Mouse (Mus musculus) testis, adult 2 months (tissue): ENCODE measurements at regions not wholly inside any gene's neighbourhood (a gene's known extent, or its start where the extent isn't known, plus 50 kb on each side); places are given as distances from the start of the nearest gene placed in this dataset.

Experiments used
- H3K27ac ChIP-seq: fragments of 200-500 bp; 2 replicates; pipeline ENCODE4 v1.5.1; 2012; ENCODE audit warnings: low read depth, low read length; ENCODE audit not compliant: control insufficient read depth, insufficient read depth
- H3K27me3 ChIP-seq: fragments of 200-500 bp; 2 replicates; pipeline ENCODE4 v1.6.1; 2012; ENCODE audit warnings: mild to moderate bottlenecking, low read length, moderate library complexity; ENCODE audit not compliant: control insufficient read depth, insufficient read depth
- H3K36me3 ChIP-seq: fragments of 200-500 bp; 2 replicates; pipeline ENCODE4 v1.6.1; 2012; ENCODE audit warnings: mild to moderate bottlenecking, low read length; ENCODE audit not compliant: control insufficient read depth, insufficient read depth
- H3K4me1 ChIP-seq: fragments of 200-500 bp; 2 replicates; pipeline ENCODE4 v1.6.1; 2012; ENCODE audit warnings: low read length; ENCODE audit not compliant: control insufficient read depth, insufficient read depth
- H3K4me3 ChIP-seq: fragments of 200-500 bp; 2 replicates; pipeline ENCODE4 v1.5.1; 2012; ENCODE audit warnings: low read depth, mild to moderate bottlenecking, low read length, moderate library complexity, mixed read lengths; ENCODE audit not compliant: control insufficient read depth
- CTCF ChIP-seq: fragments of 200-500 bp; IDR thresholded peaks from 2 replicates; pipeline ENCODE4 v1.5.1; 2012; ENCODE audit warnings: low read depth, mild to moderate bottlenecking, inconsistent platforms, low read length, moderate library complexity; ENCODE audit not compliant: control insufficient read depth, insufficient read depth, insufficient replicate concordance
- POLR2A ChIP-seq: fragments of 200-500 bp; IDR thresholded peaks from 2 replicates; pipeline ENCODE4 v1.6.1; 2012; ENCODE audit warnings: low read depth, mild to moderate bottlenecking, inconsistent platforms, low read length, moderate library complexity; ENCODE audit not compliant: control insufficient read depth

GRCm38 (mm10) chr10:19154041-19154440, 138.6 kb upstream of the Tnfaip3 start:
- no peaks in the 10 kb centered on the region for H3K36me3 ChIP-seq
- TF ChIP-seq CTCF (no peak), POLR2A (no peak)
- no peak overlapping the region for H3K4me3 ChIP-seq
- H3K4me1 ChIP-seq, result no peaks in the 10 kb centered on the region
- H3K27me3 ChIP-seq, result no peaks in the 10 kb centered on the region
- H3K27ac ChIP-seq, result no peak overlapping the region

DNA sequence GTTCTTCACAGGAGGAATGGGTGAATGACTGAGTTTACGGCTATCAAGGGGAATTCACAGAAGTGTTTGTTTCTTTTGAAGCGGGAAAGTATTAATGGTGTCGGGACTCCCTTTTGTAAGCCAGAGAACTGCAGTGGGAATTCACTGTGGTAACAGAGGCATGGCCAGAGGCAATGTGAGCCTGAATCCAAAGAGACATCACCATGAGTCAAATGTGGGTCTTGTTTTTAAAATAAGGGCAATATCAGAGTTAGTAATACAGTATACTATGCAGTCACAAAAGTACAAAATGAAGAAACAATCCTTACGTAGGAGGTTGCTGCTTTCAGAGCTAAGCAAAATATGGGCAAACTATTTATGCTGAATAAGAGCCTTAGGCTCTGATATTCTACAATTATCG, 137.3 kb upstream of the Tnfaip3 start:
- Histone ChIP-seq H3K4me3 (no peak overlapping the region), H3K27me3 (no peaks in the 10 kb centered on the region), H3K4me1 (no peaks in the 10 kb centered on the region), H3K27ac (no peak overlapping the region), H3K36me3 (no peaks in the 10 kb centered on the region)
- TF ChIP-seq POLR2A, result no peak
- TF ChIP-seq CTCF, result no peak

GRCm38 (mm10) chr10:19150766-19151165, 135.3 kb upstream of the Tnfaip3 start:
- H3K27me3 ChIP-seq, result no peaks in the 10 kb centered on the region
- no peaks in the 10 kb centered on the region for H3K36me3 ChIP-seq
- TF ChIP-seq CTCF (no peak), POLR2A (no peak)
- no peaks in the 10 kb centered on the region for H3K4me1 ChIP-seq
- H3K4me3 ChIP-seq, result no peak overlapping the region
- H3K27ac ChIP-seq, result no peak overlapping the region

- Histone ChIP-seq H3K4me3 (no peak overlapping the region), H3K4me1 (no peaks in the 10 kb centered on the region), H3K27ac (no peak overlapping the region), H3K27me3 (no peaks in the 10 kb centered on the region), H3K36me3 (no peaks in the 10 kb centered on the region)
- no peak for TF ChIP-seq CTCF
- TF ChIP-seq POLR2A, result no peak
Measured at GRCm38 (mm10) chr10:19150005-19150404, 134.5 kb upstream of the Tnfaip3 start.

- TF ChIP-seq POLR2A (no peak), CTCF (no peak)
- Histone ChIP-seq H3K27ac (no peak overlapping the region), H3K4me1 (no peaks in the 10 kb centered on the region)
Measured at GRCm38 (mm10) chr10:19149196-19149869, 133.9 kb upstream of the Tnfaip3 start.

GRCm38 (mm10) chr10:19141481-19141880, 126.0 kb upstream of the Tnfaip3 start:
- TF ChIP-seq CTCF (no peak), POLR2A (no peak)
- Histone ChIP-seq H3K27me3 (no peaks in the 10 kb centered on the region), H3K27ac (no peak overlapping the region), H3K36me3 (no peaks in the 10 kb centered on the region), H3K4me3 (no peak overlapping the region), H3K4me1 (no peaks in the 10 kb centered on the region)

More at GRCm38 (mm10) chr10:19149196-19149869, 133.9 kb upstream of the Tnfaip3 start:
- Histone ChIP-seq H3K27me3 (no peaks in the 10 kb centered on the region), H3K4me3 (no peak overlapping the region), H3K36me3 (no peaks in the 10 kb centered on the region)

DNA sequence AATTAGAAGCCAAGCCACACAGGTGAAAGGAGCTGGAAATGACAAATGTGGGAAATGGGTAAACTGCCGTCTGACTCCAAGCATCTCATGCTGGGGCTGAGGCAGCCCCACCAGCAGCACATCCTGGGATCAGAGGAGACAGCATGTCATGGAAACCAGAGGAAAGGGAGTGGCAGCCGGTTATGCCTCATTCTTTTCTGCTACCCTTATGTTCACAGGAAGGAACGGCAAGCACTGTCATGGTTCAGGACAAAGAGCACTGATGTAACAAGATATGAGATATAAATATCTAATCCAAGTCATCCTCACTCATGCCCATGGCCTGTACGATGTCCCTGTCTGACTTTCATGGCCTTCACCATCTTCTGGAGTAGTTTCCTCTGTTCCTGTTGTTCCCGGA, 125.2 kb upstream of the Tnfaip3 start:
- no peak for TF ChIP-seq CTCF
- TF ChIP-seq POLR2A, result no peak
- H3K27me3 ChIP-seq, result no peaks in the 10 kb centered on the region
- H3K4me3 ChIP-seq, result no peak overlapping the region
- H3K27ac ChIP-seq, result no peak overlapping the region
- H3K36me3 ChIP-seq, result no peaks in the 10 kb centered on the region
- H3K4me1 ChIP-seq, result no peaks in the 10 kb centered on the region
